Mouse (Mus musculus) hindbrain, embryonic 10.5 days (tissue): ENCODE results near the gene Plekhg1. TPM values are rescaled to one million over a fixed set of nuclear protein-coding genes. Genes with fewer than 3 reads are reported as not detected.

Experiments
- DNase-seq: peaks from one replicate; pipeline ENCODE4 v3.0.0-alpha.2; 2017; ENCODE audit warnings: low spot score
- H3K27ac ChIP-seq: fragments of 300-500 bp; sonication (generic); 2 replicates; pipeline ENCODE4 v1.5.1; 2016; ENCODE audit warnings: mild to moderate bottlenecking, moderate library complexity
- H3K27me3 ChIP-seq: fragments of 300-500 bp; sonication (generic); 2 replicates; pipeline ENCODE4 v1.6.1; 2016; ENCODE audit warnings: mild to moderate bottlenecking; ENCODE audit not compliant: poor library complexity, insufficient read depth, severe bottlenecking
- H3K36me3 ChIP-seq: fragments of 300-500 bp; sonication (generic); 2 replicates; pipeline ENCODE4 v1.6.1; 2016; ENCODE audit warnings: mild to moderate bottlenecking, moderate library complexity
- H3K4me1 ChIP-seq: fragments of 300-500 bp; sonication (generic); replicated peaks from 2 replicates; pipeline ENCODE4 v1.6.1; 2016; ENCODE audit warnings: mild to moderate bottlenecking
- H3K4me3 ChIP-seq: fragments of 300-500 bp; sonication (generic); 2 replicates; pipeline ENCODE4 v1.5.1; 2016; ENCODE audit warnings: mild to moderate bottlenecking, moderate library complexity
- H3K9me3 ChIP-seq: fragments of 300-500 bp; sonication (generic); 2 replicates; pipeline ENCODE4 v1.6.1; 2016; ENCODE audit warnings: mild to moderate bottlenecking, moderate library complexity
- WGBS: fragments of 180-500 bp; shearing (Covaris S2); methylation state at CpG from one replicate; pipeline ENCODE4 v1.1.7; 2016; 5-methylcytosine and 5-hydroxymethylcytosine counted together
- polyA plus RNA-seq: library from polyadenylated mRNA; unstranded; fragments of >200 nt; fragmentation: Nextera tagmentation; extraction: Ambion mirVana; gene quantifications from 2 replicates; pipeline ENCODE4 v1.2.1, GENCODE M21; 2016

The Plekhg1 gene
- polyA plus RNA-seq, 1 experiment from 2014 or later = 10.9 TPM

DNA sequence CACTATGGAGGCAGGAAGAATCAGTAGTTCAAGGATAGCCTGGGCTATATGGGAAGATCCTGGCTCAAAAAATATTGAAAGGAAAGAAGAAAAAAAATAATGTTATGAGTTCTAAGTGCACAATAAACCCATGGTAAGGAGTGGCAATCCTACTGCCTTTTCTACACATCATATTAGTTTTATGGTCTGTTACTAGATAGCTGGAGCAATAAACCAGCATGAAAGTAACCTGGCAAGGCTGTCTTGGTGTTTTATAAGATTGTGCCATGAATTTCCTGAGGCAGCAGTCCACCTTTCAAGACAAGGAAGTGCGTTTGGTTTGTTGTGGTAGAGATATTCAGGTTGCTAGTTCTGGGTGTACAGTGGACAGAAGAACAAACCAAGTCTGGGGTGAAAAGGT lies 9.4 kb downstream of the Plekhg1 start:
- Histone ChIP-seq H3K4me3 (no peak overlapping the region), H3K27ac (no peak overlapping the region), H3K4me1 (peaks cover 3% of the 10 kb centered on the region; the same call in 1 of the 2 replicates), H3K27me3 (no peaks in the 10 kb centered on the region), H3K9me3 (no peaks in the 10 kb centered on the region), H3K36me3 (no peaks in the 10 kb centered on the region)
- 90% methylated on average over 1 of the region's 1 CpGs for WGBS
- no peak for DNase-seq

GRCm38 (mm10) chr10:3761992-3762391 lies 21.8 kb downstream of the Plekhg1 start:
- Histone ChIP-seq H3K27ac (no peak overlapping the region), H3K27me3 (no peaks in the 10 kb centered on the region), H3K9me3 (no peaks in the 10 kb centered on the region), H3K4me3 (no peak overlapping the region), H3K4me1 (peaks cover 10% of the 10 kb centered on the region; the same call in 1 of the 2 replicates), H3K36me3 (no peaks in the 10 kb centered on the region)
- 79% methylated on average over 5 of the region's 5 CpGs for WGBS
- DNase-seq = no peak

DNA sequence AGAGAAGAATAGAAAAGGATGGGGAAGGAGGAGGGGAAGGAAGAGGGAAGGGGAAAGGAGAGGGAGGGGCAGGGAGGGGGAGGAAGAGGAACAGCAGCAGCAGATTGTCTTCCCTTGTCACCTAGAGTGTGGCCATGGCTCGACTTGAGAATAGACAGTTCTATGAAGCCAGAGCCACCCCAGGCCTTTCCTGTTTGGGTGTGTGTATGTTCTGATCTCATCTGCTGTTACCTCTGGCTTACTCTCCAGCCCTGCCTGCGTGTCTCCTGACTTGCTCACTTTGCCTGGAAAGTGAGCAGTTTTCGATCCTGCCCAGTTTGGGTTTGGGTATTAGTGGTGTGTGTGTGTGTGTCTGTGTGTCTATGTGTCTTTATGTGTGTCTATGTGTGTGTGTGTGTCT lies 23.0 kb downstream of the Plekhg1 start:
- Histone ChIP-seq H3K27me3 (no peaks in the 10 kb centered on the region), H3K9me3 (no peaks in the 10 kb centered on the region), H3K4me1 (peaks cover 10% of the 10 kb centered on the region; the same call in 1 of the 2 replicates), H3K36me3 (no peaks in the 10 kb centered on the region), H3K27ac (no peak overlapping the region), H3K4me3 (no peak overlapping the region)
- WGBS = 70% methylated on average over 3 of the region's 3 CpGs
- DNase-seq = no peak

DNA sequence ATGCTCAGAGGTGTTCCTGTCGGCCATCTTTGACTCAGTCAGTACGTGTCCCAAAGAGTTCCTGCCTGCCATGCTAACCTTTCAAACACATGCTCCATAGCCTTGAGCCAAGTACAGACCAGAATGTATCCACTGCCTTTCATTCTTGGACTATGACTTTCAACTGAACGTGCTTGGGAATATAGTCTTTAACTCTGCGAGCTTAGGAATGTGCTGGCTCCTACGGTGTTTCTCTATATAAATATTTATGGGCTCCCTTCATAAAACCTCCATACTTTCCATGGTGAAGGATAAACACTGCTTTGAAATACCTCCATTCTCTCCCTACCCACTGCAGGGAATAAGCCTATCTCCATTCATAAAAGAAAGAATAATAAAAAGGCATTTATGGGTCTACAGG lies 29.0 kb downstream of the Plekhg1 start:
- Histone ChIP-seq H3K9me3 (0 out of 2 replicates have a peak, but pooled peaks cover 2% of the 10 kb centered on the region), H3K4me3 (no peak overlapping the region), H3K4me1 (no peaks in the 10 kb centered on the region), H3K36me3 (peaks cover 4% of the 10 kb centered on the region; the same call in 1 of the 2 replicates), H3K27me3 (no peaks in the 10 kb centered on the region), H3K27ac (no peak overlapping the region)
- 92% methylated on average over 5 of the region's 5 CpGs for WGBS
- no peak for DNase-seq

DNA sequence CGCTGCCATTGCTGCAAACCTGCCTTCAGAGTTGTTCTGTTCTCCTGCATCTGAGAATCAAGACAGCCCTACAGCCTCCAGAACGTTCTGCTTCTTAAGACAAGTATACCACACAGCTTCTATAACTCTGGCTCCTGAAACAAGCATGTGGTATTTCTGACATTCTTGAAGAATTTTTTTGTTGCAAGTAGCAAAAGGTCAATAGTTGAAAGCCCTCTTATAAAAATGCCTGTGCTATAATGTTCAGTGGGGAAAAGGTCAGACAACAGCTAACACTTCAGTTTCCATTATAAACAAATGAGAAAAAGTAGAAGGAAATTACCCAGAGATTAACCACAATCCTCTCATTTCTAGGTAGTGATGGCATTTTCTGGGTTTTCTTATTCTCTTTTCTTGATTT lies 34.2 kb downstream of the Plekhg1 start:
- Histone ChIP-seq H3K9me3 (0 out of 2 replicates have a peak, but pooled peaks cover 2% of the 10 kb centered on the region), H3K4me1 (no peaks in the 10 kb centered on the region), H3K4me3 (no peak overlapping the region), H3K27me3 (no peaks in the 10 kb centered on the region), H3K27ac (no peak overlapping the region), H3K36me3 (peaks cover 4% of the 10 kb centered on the region; the same call in 1 of the 2 replicates)
- WGBS = 84% methylated on average over 2 of the region's 2 CpGs
- no peak for DNase-seq

- Histone ChIP-seq H3K36me3 (peaks cover 4% of the 10 kb centered on the region; the same call in 1 of the 2 replicates), H3K9me3 (0 out of 2 replicates have a peak, but pooled peaks cover 2% of the 10 kb centered on the region), H3K27ac (no peak overlapping the region), H3K27me3 (no peaks in the 10 kb centered on the region), H3K4me1 (no peaks in the 10 kb centered on the region), H3K4me3 (no peak overlapping the region)
- 84% methylated on average over 2 of the region's 2 CpGs for WGBS
- no peak for DNase-seq
These were observed 36.6 kb downstream of the Plekhg1 start for GRCm38 (mm10) chr10:3776761-3777160.

DNA sequence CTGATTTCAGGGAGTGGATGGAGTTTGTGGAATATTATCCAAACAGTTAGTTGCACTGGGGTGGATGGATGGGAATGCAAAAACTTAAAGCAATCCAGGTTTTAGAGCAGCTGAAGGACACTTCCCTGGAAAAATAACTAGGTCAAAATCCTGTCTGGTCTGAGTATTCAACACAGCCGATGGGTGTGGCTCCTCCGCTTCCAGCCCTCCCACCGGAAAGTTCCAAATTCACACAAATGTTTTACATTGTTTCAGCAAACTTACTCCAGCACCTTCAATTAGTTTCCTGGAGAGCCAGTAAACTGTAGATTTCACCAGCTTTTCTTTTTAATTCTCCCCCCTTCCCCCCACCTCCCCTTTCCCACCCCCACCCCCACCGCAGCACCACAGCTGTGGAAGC lies 45.2 kb downstream of the Plekhg1 start:
- Histone ChIP-seq H3K36me3 (no peaks in the 10 kb centered on the region), H3K4me3 (no peak overlapping the region)
- 91% methylated on average over 4 of the region's 4 CpGs for WGBS

DNA sequence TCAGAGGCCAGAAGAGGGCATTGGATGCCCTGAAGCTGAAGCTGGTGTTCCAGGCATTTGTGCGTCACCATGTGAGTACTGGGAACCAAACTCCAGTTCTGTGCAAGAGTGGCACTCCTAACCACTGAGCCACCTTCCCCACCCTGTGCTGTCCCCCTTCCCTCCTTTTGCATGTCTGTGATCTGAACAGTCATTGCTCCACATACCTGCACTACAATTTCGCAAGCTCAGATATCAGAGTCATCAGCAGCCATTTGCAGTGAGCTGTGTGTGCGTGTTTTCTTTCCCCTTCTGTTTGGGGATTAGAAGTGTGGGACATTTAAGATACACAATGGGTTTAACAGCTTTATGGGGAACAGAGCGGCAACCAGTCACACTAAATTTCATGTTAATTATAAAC lies 46.4 kb downstream of the Plekhg1 start:
- H3K27me3 ChIP-seq = no peaks in the 10 kb centered on the region
- DNase-seq = no peak
- WGBS = 92% methylated on average over 4 of the region's 4 CpGs
- H3K4me1 ChIP-seq = no peaks in the 10 kb centered on the region
- no peaks in the 10 kb centered on the region for H3K9me3 ChIP-seq
- H3K27ac ChIP-seq = no peak overlapping the region
- no peak overlapping the region for H3K4me3 ChIP-seq
- no peaks in the 10 kb centered on the region for H3K36me3 ChIP-seq

More for the DNA sequence above, 45.2 kb downstream of the Plekhg1 start:
- H3K27me3 ChIP-seq = no peaks in the 10 kb centered on the region
- DNase-seq = no peak
- H3K9me3 ChIP-seq = no peaks in the 10 kb centered on the region
- no peak overlapping the region for H3K27ac ChIP-seq
- H3K4me1 ChIP-seq = no peaks in the 10 kb centered on the region

- 87% methylated on average over 5 of the region's 5 CpGs for WGBS
- H3K4me1 ChIP-seq = no peaks in the 10 kb centered on the region
- H3K9me3 ChIP-seq = no peaks in the 10 kb centered on the region
- no peak overlapping the region for H3K27ac ChIP-seq
- H3K36me3 ChIP-seq = no peaks in the 10 kb centered on the region
- H3K4me3 ChIP-seq = no peak overlapping the region
- no peak for DNase-seq
- no peaks in the 10 kb centered on the region for H3K27me3 ChIP-seq
These were observed 46.8 kb downstream of the Plekhg1 start for GRCm38 (mm10) chr10:3787006-3787405.

GRCm38 (mm10) chr10:3793825-3794224 lies 53.7 kb downstream of the Plekhg1 start:
- Histone ChIP-seq H3K36me3 (no peaks in the 10 kb centered on the region), H3K4me1 (no peaks in the 10 kb centered on the region), H3K4me3 (no peak overlapping the region), H3K27ac (no peak overlapping the region), H3K27me3 (no peaks in the 10 kb centered on the region), H3K9me3 (no peaks in the 10 kb centered on the region)
- WGBS = 90% methylated on average over 3 of the region's 3 CpGs
- DNase-seq = no peak

DNA sequence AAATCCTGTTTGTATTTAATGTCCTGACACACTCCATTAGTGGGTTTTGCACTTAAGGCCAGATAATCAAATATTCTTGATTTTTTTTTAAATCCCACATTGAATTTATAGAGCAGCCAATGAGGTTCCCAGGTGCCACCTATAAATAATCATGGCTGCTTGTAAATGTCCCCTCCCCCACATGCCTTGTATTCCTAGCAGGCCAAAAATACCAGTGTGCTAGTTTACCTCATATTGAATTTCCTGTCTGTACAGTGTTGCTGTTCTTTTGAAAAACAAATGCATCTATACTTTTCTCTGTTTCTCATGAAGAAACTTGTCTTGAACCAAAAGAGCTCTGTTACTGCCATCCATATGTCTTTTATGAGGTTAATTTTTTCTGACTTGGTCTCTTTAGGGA lies 59.3 kb downstream of the Plekhg1 start:
- Histone ChIP-seq H3K27ac (no peak overlapping the region), H3K9me3 (no peaks in the 10 kb centered on the region), H3K27me3 (no peaks in the 10 kb centered on the region), H3K36me3 (no peaks in the 10 kb centered on the region), H3K4me1 (no peaks in the 10 kb centered on the region), H3K4me3 (no peak overlapping the region)
- no peak for DNase-seq

DNA sequence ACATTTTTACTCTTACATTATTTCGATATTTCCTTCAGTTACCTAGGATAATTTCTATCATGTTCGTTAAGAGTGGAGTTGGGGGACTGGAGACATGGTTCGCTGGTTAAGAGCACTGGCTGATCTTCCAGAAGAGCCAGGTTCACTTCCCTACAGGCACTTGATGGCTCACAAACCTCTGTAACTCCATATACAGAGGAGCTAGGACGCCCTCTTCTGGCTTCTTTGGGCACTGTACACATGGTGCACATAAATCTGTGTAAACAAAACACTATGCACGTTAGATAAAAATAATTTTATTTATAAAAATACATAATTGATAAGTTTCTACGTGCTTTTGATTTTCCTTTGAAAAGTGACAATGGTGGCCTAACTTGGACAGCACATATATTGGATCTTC lies 61.1 kb downstream of the Plekhg1 start:
- no peak overlapping the region for H3K4me3 ChIP-seq
- no peaks in the 10 kb centered on the region for H3K36me3 ChIP-seq
- H3K4me1 ChIP-seq = no peaks in the 10 kb centered on the region
- no peak overlapping the region for H3K27ac ChIP-seq
- WGBS = 78% methylated on average over 6 of the region's 6 CpGs
- no peaks in the 10 kb centered on the region for H3K27me3 ChIP-seq
- H3K9me3 ChIP-seq = no peaks in the 10 kb centered on the region
- no peak for DNase-seq

GRCm38 (mm10) chr10:3805334-3805733 lies 65.2 kb downstream of the Plekhg1 start:
- Histone ChIP-seq H3K4me1 (no peaks in the 10 kb centered on the region), H3K27me3 (no peaks in the 10 kb centered on the region), H3K27ac (no peak overlapping the region), H3K36me3 (no peaks in the 10 kb centered on the region), H3K9me3 (no peaks in the 10 kb centered on the region), H3K4me3 (no peak overlapping the region)
- WGBS = 52% methylated on average over 3 of the region's 3 CpGs
- DNase-seq = no peak

DNA sequence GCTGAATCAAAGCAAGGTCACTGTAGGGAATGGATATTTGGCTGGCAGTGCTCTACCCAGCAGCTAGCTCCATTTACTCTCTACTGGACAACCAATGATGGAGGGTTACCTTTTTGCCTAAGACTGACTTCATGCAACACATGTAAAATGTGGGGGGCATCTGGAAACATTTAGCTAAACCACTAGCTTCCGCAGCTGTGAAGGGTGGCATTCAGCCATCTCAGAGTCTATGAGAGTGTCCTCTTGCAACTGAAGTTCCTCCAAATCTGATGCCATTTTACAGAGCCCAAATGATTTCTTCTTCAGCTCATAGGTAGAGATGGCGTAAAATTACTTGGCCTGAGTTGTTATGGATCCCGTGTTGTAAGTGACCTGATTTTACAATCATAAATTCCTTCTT lies 67.8 kb downstream of the Plekhg1 start:
- Histone ChIP-seq H3K4me1 (no peaks in the 10 kb centered on the region), H3K27ac (no peak overlapping the region), H3K27me3 (no peaks in the 10 kb centered on the region), H3K9me3 (no peaks in the 10 kb centered on the region), H3K36me3 (no peaks in the 10 kb centered on the region), H3K4me3 (no peak overlapping the region)
- no peak for DNase-seq
- WGBS = 87% methylated on average over 3 of the region's 3 CpGs
